Mouse (Mus musculus): ENCODE data around the gene Olfr1446.

The Olfr1446 gene

GRCm38 (mm10) chr19:12893424-12893823 is at the start of gene Olfr1446:
TSS of gene Olfr1446 (minus strand) at chr19:12893524.
- 69% methylated on average over 1 of the region's 1 CpGs for WGBS

GRCm38 (mm10) chr19:12930540-12930939 is 37.2 kb upstream of the Olfr1446 start, which contains the start of gene Olfr1449:
TSS of gene Olfr1449 (plus strand) at chr19:12930840.

GRCm38 (mm10) chr19:12924319-12924718 is 31.0 kb upstream of the Olfr1446 start, which contains the start of gene Olfr1448:
TSS of gene Olfr1448 (minus strand) at chr19:12924419.
- 70% methylated on average over 1 of the region's 1 CpGs for WGBS

- 94% methylated on average over 1 of the region's 1 CpGs for WGBS
These were observed 10.3 kb upstream of the Olfr1446 start, which contains the start of gene Olfr1447 for GRCm38 (mm10) chr19:12903643-12904042. TSS of gene Olfr1447 (minus strand) at chr19:12903743.

GRCm38 (mm10) chr19:12883555-12883954 is 9.8 kb downstream of the Olfr1446 start, which contains the start of gene Olfr1445:
TSS of gene Olfr1445 (plus strand) at chr19:12883855.
- 81% methylated on average over 2 of the region's 2 CpGs for WGBS

- 69% methylated on average over 1 of the region's 1 CpGs for WGBS
These were observed 36.3 kb downstream of the Olfr1446 start, which contains the start of gene Olfr1444 for GRCm38 (mm10) chr19:12856983-12857382. TSS of gene Olfr1444 (plus strand) at chr19:12857283.

GRCm38 (mm10) chr19:12846382-12846781 is 46.9 kb downstream of the Olfr1446 start, which contains the start of gene Gm5244:
TSS of gene Gm5244 (plus strand) at chr19:12846682.

GRCm38 (mm10) chr19:12838507-12838906 is 54.8 kb downstream of the Olfr1446 start:
- WGBS: 66% methylated on average over 1 of the region's 1 CpGs

Measured in cerebral cortex, adult 2 months (tissue).